Mouse (Mus musculus): Measurements from ENCODE around the gene Immp2l.

The Immp2l gene

DNA sequence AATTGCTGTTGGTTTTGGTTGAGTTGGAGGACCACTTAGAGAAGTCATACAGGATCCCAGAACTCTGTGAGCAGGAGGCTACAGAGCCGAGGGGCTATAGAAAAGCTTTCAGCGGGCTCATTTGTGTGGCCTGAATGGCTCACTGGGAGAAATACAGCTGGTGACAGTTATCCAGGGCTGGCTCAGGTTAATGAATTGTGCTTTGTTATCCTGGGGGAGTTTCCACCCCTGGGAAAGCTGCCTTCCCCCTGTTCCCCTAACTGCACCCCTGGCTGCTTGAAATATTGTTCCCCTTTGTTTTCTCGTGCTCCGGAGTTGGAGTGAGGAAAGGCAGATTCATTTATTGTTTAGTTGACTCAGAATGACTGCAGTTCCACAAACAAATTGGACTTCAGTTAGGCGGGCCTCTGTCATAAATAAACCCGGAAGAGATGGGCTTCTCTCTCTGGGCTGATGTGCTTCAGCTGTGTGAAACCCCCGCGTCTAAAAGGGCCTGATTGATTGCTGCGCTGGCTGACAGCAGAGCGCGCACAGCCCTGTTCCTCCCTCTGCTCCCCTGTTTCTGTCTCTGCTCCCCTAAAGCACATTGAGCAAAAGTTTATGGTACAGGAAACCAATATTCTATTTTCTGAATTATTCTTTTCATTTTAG lies 291.0 kb downstream of the Immp2l start:
- DNase-seq (ENCODE audit: low spot score in 2 of 2), result no peak

DNA sequence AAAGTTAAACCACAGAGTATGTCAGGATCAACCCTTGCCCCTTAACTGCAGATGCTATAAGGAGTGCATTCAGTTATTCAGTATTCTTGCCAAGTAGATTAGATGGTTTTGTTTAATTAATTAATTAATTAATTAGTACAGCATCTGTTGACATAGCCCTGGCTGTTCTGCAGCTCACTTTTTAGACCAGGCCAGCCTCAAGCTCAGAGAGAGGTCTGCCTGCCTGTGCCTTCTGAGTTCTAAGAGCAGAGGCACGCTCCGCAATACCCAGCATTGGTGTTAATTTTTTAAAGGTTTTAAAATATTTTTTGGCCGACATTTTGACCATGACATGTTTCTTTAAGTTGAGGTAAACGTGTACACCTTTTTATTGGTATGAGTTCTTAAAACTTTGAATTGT lies 292.0 kb downstream of the Immp2l start:
- DNase-seq (ENCODE audit: low spot score in 2 of 2), result no peak

- no peak for DNase-seq (ENCODE audit: low spot score in 2 of 2)
Measured at GRCm38 (mm10) chr12:41316426-41316825, 292.5 kb downstream of the Immp2l start.

DNA sequence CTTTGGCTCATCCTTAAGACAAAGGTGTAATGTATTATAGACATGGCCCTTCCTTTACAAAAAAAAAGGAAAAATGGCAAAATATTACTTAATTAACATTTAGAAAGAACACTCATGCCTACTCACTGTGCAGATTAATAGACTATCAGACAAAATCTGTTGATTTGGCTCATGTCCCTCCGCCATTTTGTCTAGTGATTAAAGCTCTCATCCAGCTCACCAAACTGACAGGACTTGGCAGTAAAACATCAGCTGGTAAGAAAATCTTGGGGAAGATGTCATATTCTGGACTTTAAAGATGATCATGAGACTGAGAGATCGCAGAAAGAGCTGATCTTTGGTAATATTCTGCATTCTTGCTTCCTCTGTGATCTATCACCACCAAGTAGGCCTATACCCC lies 293.5 kb downstream of the Immp2l start:
- DNase-seq (ENCODE audit: low spot score in 2 of 2), result no peak

DNA sequence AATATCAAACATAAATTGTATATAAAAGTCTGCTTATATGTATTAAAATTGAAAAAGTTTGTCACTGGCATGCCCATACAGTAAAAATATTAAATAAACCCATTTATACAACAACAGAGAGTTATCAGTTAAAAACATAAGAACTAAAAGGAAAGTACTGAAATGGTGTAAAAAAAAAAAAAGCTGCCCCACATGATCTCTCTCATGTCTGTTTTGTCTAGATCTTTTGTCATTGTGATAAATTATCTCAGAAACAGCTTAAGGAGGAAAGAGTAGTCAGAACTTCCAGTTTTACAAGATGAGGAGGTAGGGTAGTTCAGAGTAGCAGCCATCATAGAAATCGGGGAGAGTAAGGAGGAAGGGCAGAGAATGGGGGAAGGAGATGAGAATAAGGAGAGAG lies 298.1 kb downstream of the Immp2l start:
- no peak for DNase-seq (ENCODE audit: low spot score in 2 of 2)

- no peak for DNase-seq (ENCODE audit: low spot score in 2 of 2)
Measured at GRCm38 (mm10) chr12:41324418-41324817, 300.5 kb downstream of the Immp2l start.

DNA sequence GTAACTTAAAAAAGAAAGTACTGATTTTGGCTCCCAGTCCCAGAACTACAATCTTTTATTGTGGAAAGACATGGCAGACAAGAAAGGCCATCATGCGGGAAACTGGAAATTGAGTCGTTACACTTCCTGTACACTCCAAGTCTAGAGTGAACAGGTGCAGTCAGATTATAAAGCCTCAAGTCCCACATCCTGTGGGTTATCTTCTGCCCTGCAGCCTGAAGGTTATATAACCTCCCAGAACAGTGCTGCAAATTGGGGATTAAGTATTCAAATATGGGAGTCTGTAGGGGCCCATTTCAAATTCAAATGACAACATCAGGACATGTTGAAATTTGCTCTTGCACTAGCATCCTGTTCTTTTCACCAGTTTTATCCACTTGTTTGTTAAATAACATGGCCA lies 301.9 kb downstream of the Immp2l start:
- no peak for DNase-seq (ENCODE audit: low spot score in 2 of 2)

GRCm38 (mm10) chr12:41330988-41331671 lies 307.2 kb downstream of the Immp2l start:
- no peak for DNase-seq (ENCODE audit: low spot score in 2 of 2)

- no peak for DNase-seq (ENCODE audit: low spot score in 2 of 2)
Measured at GRCm38 (mm10) chr12:41345621-41346020, 321.7 kb downstream of the Immp2l start.

DNA sequence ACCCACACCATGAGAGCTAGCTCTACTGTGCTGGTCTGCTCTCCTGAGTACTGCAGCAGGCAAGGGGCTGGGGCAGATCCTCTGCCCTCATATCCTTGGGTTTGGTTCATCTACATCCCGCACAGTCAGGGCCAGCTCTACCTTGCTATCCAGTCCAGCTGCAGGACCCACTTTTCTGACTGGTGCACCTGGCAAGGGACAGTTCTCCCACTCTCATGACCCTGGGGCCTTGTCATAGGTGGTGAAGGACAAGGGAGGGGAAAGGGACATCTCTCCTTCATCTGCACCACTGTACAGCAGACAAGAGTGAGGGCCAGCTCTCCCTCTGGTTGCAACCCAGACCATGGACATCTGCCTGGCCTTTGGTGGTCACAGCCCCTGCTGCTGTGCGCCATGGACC lies 323.6 kb downstream of the Immp2l start:
- no peak for DNase-seq (ENCODE audit: low spot score in 2 of 2)

DNA sequence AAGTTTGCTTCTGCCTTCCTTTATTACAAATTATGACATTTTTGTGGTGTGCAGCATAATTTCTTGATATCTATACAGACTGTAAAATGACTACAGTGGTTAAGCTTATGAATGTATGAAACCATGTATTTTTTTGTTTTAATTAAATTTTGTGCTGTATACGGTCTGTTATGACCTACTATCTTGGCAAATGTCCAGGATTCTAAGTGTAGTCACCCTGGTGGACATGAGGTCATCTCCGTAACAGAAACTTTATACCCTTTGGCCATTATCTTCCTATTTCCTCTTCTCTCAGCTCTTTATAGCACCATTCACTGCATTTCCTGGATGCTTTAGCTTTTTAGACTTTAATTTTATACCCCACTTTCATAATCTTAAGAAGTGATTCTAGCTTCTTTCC lies 325.5 kb downstream of the Immp2l start:
- DNase-seq (ENCODE audit: low spot score in 2 of 2), result no peak

DNA sequence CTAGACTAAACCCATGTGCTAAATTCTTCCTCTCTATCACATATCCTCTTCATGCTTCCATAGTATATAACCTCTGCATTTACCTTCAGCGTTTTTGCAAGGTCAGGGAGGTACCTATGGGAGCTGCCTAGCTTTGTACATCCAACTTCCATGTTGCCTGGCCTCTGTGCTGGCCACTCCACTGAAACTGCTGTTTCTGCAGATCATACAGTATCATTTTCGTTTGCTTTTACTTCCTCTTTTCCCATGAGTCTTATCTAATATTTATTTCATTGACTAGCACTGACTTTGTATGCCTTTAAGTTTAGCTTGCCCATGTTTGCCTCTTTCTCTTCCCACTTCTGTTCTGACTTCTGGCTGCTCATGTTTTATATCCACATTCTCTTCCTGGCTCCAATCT lies 325.9 kb downstream of the Immp2l start:
- DNase-seq (ENCODE audit: low spot score in 2 of 2), result no peak

DNA sequence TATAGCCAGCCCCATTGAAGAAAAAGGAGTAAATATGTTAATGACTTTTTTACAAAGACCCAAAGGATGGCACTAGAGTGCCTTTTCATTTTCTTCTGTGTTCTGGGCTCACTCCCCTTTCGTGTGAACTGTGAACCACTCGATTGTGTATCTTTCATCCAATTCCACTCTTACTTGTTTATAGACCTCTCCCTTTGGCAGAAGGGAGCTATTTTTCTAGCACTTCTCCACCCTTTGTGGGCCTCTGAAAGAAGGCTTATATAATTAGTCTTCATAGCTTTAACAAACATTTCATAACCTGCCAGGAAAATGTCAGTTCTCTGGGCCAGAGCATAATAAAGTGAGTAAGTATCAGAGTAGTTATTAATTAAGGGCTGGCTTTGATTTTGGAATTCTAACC lies 327.4 kb downstream of the Immp2l start:
- no peak for DNase-seq (ENCODE audit: low spot score in 2 of 2)

GRCm38 (mm10) chr12:41354857-41355256 lies 331.0 kb downstream of the Immp2l start:
- DNase-seq (ENCODE audit: low spot score in 2 of 2), result no peak

DNA sequence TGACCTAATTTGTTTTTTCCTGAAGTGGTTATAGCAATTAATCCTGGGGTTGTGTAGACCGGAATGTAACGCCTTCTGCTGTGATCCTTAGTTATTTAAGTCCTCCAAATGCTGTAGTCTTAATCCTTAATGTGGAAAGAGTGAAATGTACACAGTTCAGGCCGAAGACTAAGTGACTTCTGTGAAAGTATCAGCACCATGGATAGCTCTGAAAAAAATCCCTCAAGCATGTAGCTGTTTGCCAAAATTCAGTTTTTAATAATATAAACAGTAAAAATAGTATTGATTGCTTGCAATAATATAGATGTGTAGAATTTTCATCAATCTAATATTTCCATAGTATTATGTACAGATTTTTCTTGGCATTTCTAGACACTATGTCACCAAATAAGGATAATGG lies 332.1 kb downstream of the Immp2l start:
- no peak for DNase-seq (ENCODE audit: low spot score in 2 of 2)

DNA sequence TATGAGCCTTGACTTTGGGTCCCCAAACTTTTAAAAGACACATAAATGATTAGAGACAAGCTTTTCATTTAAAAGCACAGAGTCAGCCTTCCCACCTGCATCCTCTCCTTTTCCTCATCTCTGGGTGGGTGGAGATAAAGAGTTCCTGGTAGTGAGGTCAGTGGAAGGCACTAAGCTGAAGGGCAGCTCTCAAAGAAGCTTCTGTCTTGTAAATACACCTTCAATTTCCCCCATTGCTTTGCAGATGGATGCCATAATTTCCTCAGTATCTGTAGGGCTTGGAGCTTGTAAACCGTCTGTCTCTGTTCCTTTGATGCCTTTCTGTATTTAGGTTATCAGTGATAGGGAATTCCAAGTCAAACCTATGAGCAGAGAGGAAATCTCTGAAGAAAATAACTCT lies 362.8 kb downstream of the Immp2l start:
- DNase-seq (ENCODE audit: low spot score in 2 of 2), result no peak

GRCm38 (mm10) chr12:41394231-41394630 lies 370.3 kb downstream of the Immp2l start:
- DNase-seq (ENCODE audit: low spot score in 2 of 2), result no peak

DNA sequence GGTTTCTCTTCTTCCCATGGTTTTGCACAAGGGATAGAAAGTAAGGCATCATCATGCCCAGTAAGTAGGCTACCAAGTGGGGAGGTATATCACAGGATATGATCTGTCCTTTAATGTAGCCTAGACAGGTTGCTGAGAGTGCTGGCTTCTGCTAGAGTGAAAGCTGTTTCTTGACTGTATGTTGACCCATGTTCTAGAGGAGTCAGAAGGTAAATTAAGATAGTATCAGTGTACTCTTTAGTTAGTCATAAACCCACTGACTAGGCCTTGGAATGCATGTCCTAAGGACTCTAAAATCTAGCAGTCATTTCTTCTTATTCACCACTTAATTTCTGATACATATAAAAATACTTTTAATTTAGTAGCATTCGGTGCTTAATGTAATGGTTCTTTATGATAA lies 377.2 kb downstream of the Immp2l start:
- DNase-seq (ENCODE audit: low spot score in 2 of 2), result no peak

GRCm38 (mm10) chr12:41401923-41402322 lies 378.0 kb downstream of the Immp2l start:
- DNase-seq (ENCODE audit: low spot score in 2 of 2), result no peak

DNA sequence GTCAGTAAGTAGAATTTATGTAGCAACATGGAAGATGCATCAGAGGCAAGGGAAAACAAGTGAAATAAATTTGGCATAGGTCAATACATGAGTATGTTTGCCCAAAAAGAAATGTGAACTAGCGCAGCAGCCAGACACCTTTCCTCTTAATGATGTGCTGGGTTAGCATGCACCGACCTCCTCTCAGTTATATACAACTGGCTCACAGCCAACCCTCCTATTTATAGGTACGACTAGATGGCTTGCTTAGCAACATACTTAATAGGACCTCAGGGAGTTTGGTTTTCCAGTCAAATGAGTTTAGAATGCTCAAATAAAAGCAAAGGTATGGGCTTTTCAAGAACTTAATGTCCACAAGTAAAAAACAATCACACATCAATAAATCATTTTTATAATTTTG lies 385.5 kb downstream of the Immp2l start:
- no peak for DNase-seq (ENCODE audit: low spot score in 2 of 2)

DNA sequence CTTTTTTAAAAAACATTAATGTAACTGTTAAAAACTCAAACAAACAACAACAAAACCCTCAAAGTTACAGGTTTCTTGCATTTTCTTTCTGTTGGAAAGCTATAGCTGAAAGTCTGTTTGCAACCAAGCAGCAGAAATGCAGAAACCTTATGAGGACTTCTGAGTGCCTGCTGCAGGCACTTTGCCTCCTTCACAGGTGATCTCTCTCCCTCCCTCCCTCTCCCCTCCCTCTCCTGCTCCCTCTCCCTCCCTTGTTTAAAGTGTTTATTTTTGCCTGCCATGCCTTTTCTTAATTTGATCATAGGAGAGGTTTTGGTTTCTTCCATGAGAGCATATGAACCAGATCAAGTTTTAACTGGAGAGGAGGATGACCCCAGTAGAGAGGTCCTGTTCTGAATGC lies 392.7 kb downstream of the Immp2l start:
- DNase-seq (ENCODE audit: low spot score in 2 of 2), result no peak

GRCm38 (mm10) chr12:41417099-41417498 lies 393.2 kb downstream of the Immp2l start:
- DNase-seq (ENCODE audit: low spot score in 2 of 2), result no peak

DNA sequence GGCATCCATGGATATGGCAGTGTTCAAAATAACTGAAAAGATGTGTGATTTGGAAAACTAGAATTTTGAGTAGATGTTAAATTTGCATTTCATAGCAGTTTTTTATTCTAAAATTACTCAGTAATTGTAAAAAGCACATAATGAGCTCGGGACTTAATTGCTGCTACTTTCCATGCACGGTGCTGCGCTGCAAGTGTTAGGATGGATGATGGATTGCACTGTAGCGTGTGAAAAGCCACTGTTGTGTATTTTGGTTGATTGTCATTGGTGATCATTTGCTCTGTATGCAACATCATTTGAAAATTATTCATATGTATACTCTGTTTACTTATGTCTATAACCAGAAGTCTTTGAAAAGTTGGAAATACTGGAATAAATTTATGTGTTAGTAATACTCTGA lies 394.1 kb downstream of the Immp2l start:
- no peak for DNase-seq (ENCODE audit: low spot score in 2 of 2)
